Mouse (Mus musculus) kidney, adult 2 months (tissue): ENCODE results near the gene Epha8. TPM values are rescaled to one million over a fixed set of nuclear protein-coding genes. Genes with fewer than 3 reads are reported as not detected.
A peak's percentile ranks its signal among the peaks of the same experiment; 100 is the strongest.

Experiments used
- DNase-seq: peaks from one replicate; pipeline ENCODE4 v3.0.0; 2021
- H3K27ac ChIP-seq: fragments of 200-500 bp; 2 replicates; pipeline ENCODE4 v1.5.1; 2012; ENCODE audit warnings: low read depth, low read length, control low read depth, inconsistent platforms; ENCODE audit not compliant: insufficient read depth
- H3K27me3 ChIP-seq: fragments of 200-500 bp; replicated peaks from 2 replicates; pipeline ENCODE4 v1.6.1; 2012; ENCODE audit warnings: mild to moderate bottlenecking, moderate library complexity, low read length, inconsistent platforms; ENCODE audit not compliant: control insufficient read depth, insufficient read depth
- H3K36me3 ChIP-seq: fragments of 200-500 bp; 2 replicates; pipeline ENCODE4 v1.6.1; 2012; ENCODE audit warnings: mild to moderate bottlenecking, moderate library complexity, low read length, inconsistent platforms; ENCODE audit not compliant: control insufficient read depth, insufficient read depth
- H3K4me1 ChIP-seq: fragments of 200-500 bp; 2 replicates; pipeline ENCODE4 v1.6.1; 2011; ENCODE audit warnings: low read length; ENCODE audit not compliant: control insufficient read depth, insufficient read depth
- H3K4me3 ChIP-seq: fragments of 200-500 bp; 2 replicates; pipeline ENCODE4 v1.5.1; 2011; ENCODE audit warnings: mild to moderate bottlenecking, low read depth, low read length, control low read depth; ENCODE audit not compliant: insufficient read depth
- CTCF ChIP-seq: fragments of 200-500 bp; conservative IDR thresholded peaks from 2 replicates; pipeline ENCODE4 v1.5.1; 2011; ENCODE audit warnings: low read depth, mild to moderate bottlenecking, control low read depth, low read length, moderate library complexity, mixed read lengths; ENCODE audit not compliant: insufficient read depth, insufficient read length
- POLR2A ChIP-seq: fragments of 200-500 bp; IDR thresholded peaks from one replicate; pipeline ENCODE4 v1.6.1; 2011; ENCODE audit warnings: low read depth, low read length, control low read depth
- WGBS: fragments of 180-500 bp; shearing (Covaris S2); methylation state at CpG from one replicate; pipeline ENCODE4 v1.1.7; 2018; 5-methylcytosine and 5-hydroxymethylcytosine counted together
- polyA plus RNA-seq: library from polyadenylated mRNA; depleted of rRNA; stranded (reverse); fragments of >200 nt; gene quantifications from 2 replicates; pipeline ENCODE4 v1.2.3, GENCODE M21; 2012; rRNA removed

Epha8 gene
- 0.04 and 0.06 TPM in 2 replicates for polyA plus RNA-seq

DNA sequence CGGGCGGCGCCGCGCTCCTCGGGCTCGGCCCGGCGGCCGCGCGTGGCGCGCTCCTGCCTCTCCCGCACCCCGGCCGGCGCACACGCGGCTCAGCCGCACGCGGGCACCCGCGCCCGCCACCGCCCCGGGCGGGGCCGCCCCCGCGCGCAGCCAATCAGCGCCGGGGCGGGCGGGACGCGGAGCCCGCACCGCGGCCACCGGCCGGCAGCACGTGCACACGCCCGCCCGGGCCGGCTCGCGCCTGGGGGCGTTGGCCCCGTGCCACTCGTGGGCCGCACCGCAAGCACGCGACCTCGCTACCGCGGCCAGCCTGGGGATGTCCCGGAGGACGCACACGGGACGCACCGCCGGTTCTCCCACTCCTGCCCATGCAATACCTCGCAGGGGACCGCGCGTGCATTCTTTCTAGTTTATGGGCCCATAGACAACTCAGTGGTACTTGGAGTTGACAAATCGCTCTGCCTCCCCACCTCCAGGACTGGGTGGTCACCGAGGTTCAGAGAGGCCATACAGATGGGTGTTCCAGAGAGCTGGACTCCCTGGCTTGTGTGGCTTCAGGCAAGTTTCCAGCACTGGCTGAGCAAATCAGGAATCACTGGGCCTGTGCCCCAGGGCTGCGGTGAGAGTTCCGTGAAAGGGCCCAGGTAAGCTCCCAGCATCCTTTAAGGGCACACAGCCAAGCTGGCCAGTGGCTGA lies at the start of gene Epha8:
TSS of gene Epha8 (minus strand) at position 66 of the 696 bp plus-strand sequence.
- no peaks in the 10 kb centered on the region for H3K27me3 ChIP-seq
- H3K4me1 ChIP-seq: no peaks in the 10 kb centered on the region
- WGBS: 7% methylated on average over 73 of the region's 75 CpGs
- H3K36me3 ChIP-seq: no peaks in the 10 kb centered on the region
- no peak for DNase-seq
- peak within 1 kb of the TSS; percentile 4; the same call in 1 of the 2 replicates for H3K4me3 ChIP-seq
- TF ChIP-seq CTCF (no peak), POLR2A (no peak)
- H3K27ac ChIP-seq: no peak within 1 kb of the TSS

DNA sequence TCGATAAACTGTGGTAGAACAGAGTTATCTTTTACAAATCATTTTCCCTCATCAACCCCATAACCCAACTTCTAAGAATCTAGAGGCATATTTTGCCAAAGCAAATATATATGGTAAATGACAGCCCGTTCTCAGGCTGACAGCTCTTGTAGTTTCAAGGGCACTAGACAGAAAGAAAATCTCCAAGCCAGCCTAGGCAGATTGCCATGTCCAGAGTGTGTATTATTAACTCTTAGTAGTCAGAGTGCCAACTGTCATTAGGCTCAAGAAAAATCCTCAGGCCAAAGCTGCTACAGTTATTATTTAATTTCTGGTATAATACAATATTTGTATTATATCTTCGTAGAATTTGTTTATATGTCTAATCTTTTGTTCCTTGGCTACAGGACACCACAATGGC lies 45.2 kb upstream of the Epha8 start:
- Histone ChIP-seq H3K4me1 (no peaks in the 10 kb centered on the region), H3K27ac (no peak overlapping the region), H3K27me3 (no peaks in the 10 kb centered on the region), H3K4me3 (no peak overlapping the region), H3K36me3 (peaks cover 4% of the 10 kb centered on the region; the same call in 1 of the 2 replicates)
- WGBS: 65% methylated on average over 3 of the region's 3 CpGs
- DNase-seq: peak; percentile 73
- TF ChIP-seq POLR2A (no peak), CTCF (no peak)

DNA sequence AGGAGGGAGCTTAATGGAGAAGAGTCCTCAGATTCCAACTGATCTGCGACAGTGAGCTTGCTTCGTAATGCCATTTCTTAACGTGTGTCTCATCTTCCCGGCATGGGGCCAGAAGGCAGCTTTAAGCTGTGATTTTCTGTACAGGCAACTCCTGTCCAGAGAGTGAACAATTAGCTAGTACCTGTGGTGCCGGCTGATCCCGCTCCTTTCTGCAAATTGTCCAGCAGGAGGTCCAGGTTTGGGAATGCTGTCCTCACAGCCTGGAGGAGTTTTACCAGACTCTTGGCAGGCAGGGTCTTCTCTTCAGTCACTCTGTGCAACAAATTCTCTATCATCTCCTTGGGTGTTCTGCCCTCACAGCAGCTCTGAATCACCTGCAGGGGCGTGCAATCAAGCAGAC lies 44.4 kb upstream of the Epha8 start:
- no peak overlapping the region for H3K4me3 ChIP-seq
- no peak for DNase-seq
- no peaks in the 10 kb centered on the region for H3K27me3 ChIP-seq
- WGBS: 96% methylated on average over 7 of the region's 7 CpGs
- H3K27ac ChIP-seq: no peak overlapping the region
- no peaks in the 10 kb centered on the region for H3K4me1 ChIP-seq
- H3K36me3 ChIP-seq: peaks cover 4% of the 10 kb centered on the region; the same call in 1 of the 2 replicates
- TF ChIP-seq POLR2A (no peak), CTCF (no peak)

DNA sequence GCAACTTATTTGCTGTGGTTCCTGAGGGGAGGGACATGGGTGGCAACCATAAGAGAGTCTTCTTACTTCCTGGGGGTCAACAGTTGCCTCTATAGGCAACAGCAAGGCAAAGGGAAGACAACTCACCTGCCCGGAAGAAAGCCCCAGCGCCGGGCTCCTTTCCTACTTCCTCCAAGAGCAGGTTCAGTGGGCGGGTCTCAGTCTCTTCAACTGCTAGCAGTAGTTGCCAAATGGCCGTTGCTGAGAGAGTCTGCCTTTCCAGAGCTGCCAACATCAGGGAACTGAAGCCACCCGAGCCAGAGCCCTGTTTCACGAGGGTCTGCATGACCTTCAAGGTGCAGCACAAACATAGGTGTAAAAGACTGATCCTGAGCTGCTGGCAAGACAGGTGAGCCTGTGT lies 41.8 kb upstream of the Epha8 start:
- no peak for DNase-seq
- TF ChIP-seq CTCF (no peak), POLR2A (no peak)
- no peaks in the 10 kb centered on the region for H3K4me1 ChIP-seq
- H3K36me3 ChIP-seq: peaks cover 4% of the 10 kb centered on the region; the same call in 1 of the 2 replicates
- no peaks in the 10 kb centered on the region for H3K27me3 ChIP-seq
- no peak overlapping the region for H3K27ac ChIP-seq
- WGBS: 82% methylated on average over 7 of the region's 7 CpGs
- H3K4me3 ChIP-seq: no peak overlapping the region

DNA sequence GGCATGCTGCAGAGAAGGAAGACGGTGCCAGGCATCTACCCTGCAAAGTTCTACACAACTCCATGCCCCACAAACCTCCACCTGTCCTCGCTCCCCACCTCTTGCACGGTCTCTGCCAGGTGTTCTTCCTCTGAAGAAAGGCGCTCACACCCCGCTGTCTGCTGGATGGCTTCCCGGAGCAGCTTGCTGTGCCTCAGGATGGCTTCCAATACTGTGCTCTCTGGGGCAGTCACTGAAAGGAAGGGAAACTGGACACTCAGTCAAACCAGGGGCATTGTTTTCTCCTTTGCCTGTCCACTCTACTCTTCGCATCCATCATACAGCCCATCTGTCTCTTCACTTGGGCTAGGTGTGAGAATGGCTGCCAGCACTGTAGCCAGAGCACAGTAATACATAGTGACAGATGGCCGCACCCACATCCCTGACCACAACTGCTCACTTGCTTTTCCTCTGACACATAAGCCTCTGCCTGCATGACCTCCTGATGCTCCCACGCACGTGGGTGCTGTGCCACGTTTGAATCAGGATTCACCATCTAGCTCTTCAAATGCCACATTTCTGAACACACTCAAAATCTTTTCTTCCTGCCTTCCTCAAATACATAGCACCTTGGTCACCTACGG lies 41.2 kb upstream of the Epha8 start:
- H3K27ac ChIP-seq: no peak overlapping the region
- H3K27me3 ChIP-seq: no peaks in the 10 kb centered on the region
- TF ChIP-seq POLR2A: no peak
- no peak for TF ChIP-seq CTCF
- no peak overlapping the region for H3K4me3 ChIP-seq
- H3K4me1 ChIP-seq: no peaks in the 10 kb centered on the region
- no peak for DNase-seq
- peaks cover 4% of the 10 kb centered on the region; the same call in 1 of the 2 replicates for H3K36me3 ChIP-seq
- WGBS: 82% methylated on average over 12 of the region's 12 CpGs

DNA sequence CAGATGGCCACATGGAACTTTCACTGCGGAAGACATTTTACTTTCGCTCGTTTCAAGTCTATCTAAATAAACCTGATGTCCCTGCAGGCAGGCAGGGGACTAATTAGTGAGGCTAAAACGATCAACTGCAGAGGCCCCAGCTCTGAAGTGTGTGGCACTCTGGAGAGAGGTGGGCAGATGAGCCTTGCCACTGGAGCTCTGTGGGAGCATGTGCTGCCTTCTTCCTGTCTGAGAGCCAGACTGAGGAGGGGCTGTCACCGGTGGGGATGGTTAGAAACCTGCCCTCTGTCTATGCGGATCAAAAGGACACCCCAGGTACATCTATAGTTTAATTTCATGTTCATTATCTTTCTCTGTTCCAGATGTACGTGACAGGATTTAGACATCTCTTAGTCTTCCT lies 40.3 kb upstream of the Epha8 start:
- Histone ChIP-seq H3K27me3 (no peaks in the 10 kb centered on the region), H3K27ac (no peak overlapping the region), H3K36me3 (peaks cover 4% of the 10 kb centered on the region; the same call in 1 of the 2 replicates), H3K4me3 (no peak overlapping the region), H3K4me1 (no peaks in the 10 kb centered on the region)
- 74% methylated on average over 7 of the region's 7 CpGs for WGBS
- no peak for TF ChIP-seq CTCF
- no peak for TF ChIP-seq POLR2A
- no peak for DNase-seq

DNA sequence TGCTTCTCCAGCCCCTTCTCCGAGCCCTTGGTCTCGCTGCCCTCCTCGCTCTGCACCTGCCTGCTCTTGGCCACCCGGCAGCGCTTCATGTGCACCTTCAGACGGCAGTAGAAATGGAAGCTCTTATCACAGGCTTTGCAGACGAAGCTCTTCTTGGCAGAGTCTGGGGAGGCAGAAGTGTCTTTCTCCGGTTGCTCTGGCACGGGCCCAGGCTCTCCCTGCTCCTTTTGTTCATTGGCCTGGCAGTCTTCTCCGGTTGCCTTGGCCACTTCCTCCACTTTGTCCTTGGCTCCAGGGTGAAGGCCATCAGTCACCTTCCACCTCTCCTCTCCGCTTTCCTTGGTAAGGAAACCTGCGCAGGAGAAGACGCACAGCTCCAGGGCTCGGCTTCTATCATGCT lies 38.7 kb upstream of the Epha8 start:
- H3K36me3 ChIP-seq: peaks cover 2% of the 10 kb centered on the region; the same call in 1 of the 2 replicates
- WGBS: 88% methylated on average over 14 of the region's 14 CpGs

More for the DNA sequence above, 38.7 kb upstream of the Epha8 start:
- TF ChIP-seq CTCF (no peak), POLR2A (no peak)
- H3K4me3 ChIP-seq: no peak overlapping the region
- H3K4me1 ChIP-seq: no peaks in the 10 kb centered on the region
- H3K27me3 ChIP-seq: no peaks in the 10 kb centered on the region
- no peak overlapping the region for H3K27ac ChIP-seq
- DNase-seq: no peak
